In the genomic region with DNA sequence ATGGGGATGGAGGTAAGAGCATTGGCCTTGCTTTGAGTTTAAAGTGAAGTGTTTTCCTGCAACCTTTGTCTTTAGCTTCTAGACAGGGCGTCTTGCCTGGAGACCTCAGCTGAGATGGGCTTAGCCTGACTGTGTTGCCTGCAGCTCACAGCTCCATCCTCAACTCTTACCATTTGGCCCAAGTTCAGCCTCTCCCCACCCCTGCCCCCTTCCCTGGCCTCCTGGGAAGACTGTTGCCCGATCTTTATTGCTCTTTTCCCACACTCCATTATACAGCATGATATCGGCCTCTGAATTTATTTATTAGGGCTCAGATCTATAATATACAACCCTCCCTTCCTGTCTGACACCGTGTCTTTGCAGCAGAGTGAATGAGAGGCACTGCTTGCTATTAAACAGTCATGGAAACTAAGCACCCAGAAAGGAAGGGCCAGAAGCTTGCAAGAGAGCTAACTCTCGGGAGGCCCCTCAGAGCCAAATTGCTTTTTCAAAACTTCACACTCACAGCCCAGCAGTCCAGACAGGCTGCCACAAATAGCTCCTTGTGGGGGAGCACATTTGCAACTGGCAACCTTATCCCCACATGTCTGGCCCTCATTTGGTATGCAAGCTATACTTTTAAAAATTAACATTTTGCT, we compare ENCODE assay signal across 13 mouse cellular contexts. TPM values are rescaled to one million over a fixed set of nuclear protein-coding genes. Genes with fewer than 3 reads are reported as not detected.
A peak's percentile ranks its signal among the peaks of the same experiment; 100 is the strongest.
DNase-seq lines count a peak whose midpoint lies in the region; ATAC-seq and TF ChIP-seq lines count a peak whose summit lies in the region.
"Had no signal": no experiment of that assay in that cellular context is flagged by ENCODE, and none has a peak within 500 bp of the region (broad histone marks: within the 10 kb centered on the region; RNA-seq: fewer than 3 reads in every experiment).

No protein-coding gene starts in this region.

- no peak overlapping the region for H3K4me3 ChIP-seq in forebrain, embryonic 13.5 days
- no peak overlapping the region for H3K4me3 ChIP-seq in forebrain, postnatal 0 days (ENCODE audit: low read depth, low read length)
- no peak overlapping the region for H3K4me3 ChIP-seq in heart, embryonic 14.5 days (ENCODE audit: control insufficient read depth in 1 of 2, insufficient read depth in 1 of 2, low read depth in 1 of 2, low read length in 2 of 2)
- no peak overlapping the region for H3K4me3 ChIP-seq in lung, embryonic 16.5 days (ENCODE audit: low read length)
- H3K4me3 ChIP-seq in limb, embryonic 11.5 days (ENCODE audit: low read depth, low read length) = no peak overlapping the region
- H3K4me3 ChIP-seq in liver, embryonic 11.5 days (ENCODE audit: low read depth, low read length) = no peak overlapping the region
- H3K4me3 ChIP-seq: myocyte had no signal

- H3K4me2 ChIP-seq in forebrain, embryonic 13.5 days = no peak overlapping the region
- H3K4me2 ChIP-seq in forebrain, postnatal 0 days (ENCODE audit: low read depth) = no peak overlapping the region
- H3K4me2 ChIP-seq in heart, embryonic 14.5 days (ENCODE audit: low read length) = no peak overlapping the region
- H3K4me2 ChIP-seq in lung, embryonic 16.5 days (ENCODE audit: low read depth, low read length) = no peak overlapping the region
- no peak overlapping the region for H3K4me2 ChIP-seq in limb, embryonic 11.5 days (ENCODE audit: low read depth, severe bottlenecking)
- no peak overlapping the region for H3K4me2 ChIP-seq in liver, embryonic 11.5 days

- WGBS in forebrain, embryonic 13.5 days = 66% methylated on average over 5 of the region's 5 CpGs
- WGBS in forebrain, postnatal 0 days = 56% methylated on average over 5 of the region's 5 CpGs
- 43% methylated on average over 5 of the region's 5 CpGs for WGBS in heart, embryonic 14.5 days
- WGBS in lung, embryonic 16.5 days = 35% methylated on average over 5 of the region's 5 CpGs
- WGBS in limb, embryonic 11.5 days = 12% methylated on average over 5 of the region's 5 CpGs
- WGBS in liver, embryonic 11.5 days = 51% methylated on average over 5 of the region's 5 CpGs

- intact Hi-C loops in heart, postnatal 14 days (cut with DNase I) = no loop called here

- no peaks in the 10 kb centered on the region for H3K36me3 ChIP-seq in forebrain, embryonic 13.5 days (ENCODE audit: poor library complexity, severe bottlenecking)
- H3K36me3 ChIP-seq in forebrain, postnatal 0 days (ENCODE audit: insufficient read depth) = no peaks in the 10 kb centered on the region
- no peaks in the 10 kb centered on the region for H3K36me3 ChIP-seq in heart, embryonic 14.5 days (ENCODE audit: control insufficient read depth, insufficient read depth, low read length)
- H3K36me3 ChIP-seq in lung, embryonic 16.5 days (ENCODE audit: control insufficient read depth, insufficient read depth, low read length) = no peaks in the 10 kb centered on the region
- no peaks in the 10 kb centered on the region for H3K36me3 ChIP-seq in limb, embryonic 11.5 days (ENCODE audit: control insufficient read depth, insufficient read depth, low read length)
- H3K36me3 ChIP-seq in liver, embryonic 11.5 days (ENCODE audit: control insufficient read depth, insufficient read depth, low read length) = no peaks in the 10 kb centered on the region

- no peak for DNase-seq in forebrain, postnatal 0 days
- DNase-seq in heart, postnatal 14 days = no peak
- DNase-seq in lung, adult 18-20 months = no peak
- DNase-seq in limb, embryonic 11.5 days (ENCODE audit: low spot score) = no peak
- DNase-seq in liver, embryonic 11.5 days (ENCODE audit: low spot score) = no peak
- DNase-seq: adrenal gland, adult 8-10 months; cerebellum, adult 9-10 months had no signal

- ATAC-seq in forebrain, embryonic 13.5 days = peak; percentile 48; the same call in 1 of the 2 replicates
- ATAC-seq in forebrain, postnatal 0 days = no peak
- ATAC-seq in heart, embryonic 14.5 days (ENCODE audit: insufficient number of reproducible peaks, insufficient read depth, low FRiP score, low read depth) = no peak
- peak; percentile 61 for ATAC-seq in lung, embryonic 16.5 days (ENCODE audit: low read depth)
- ATAC-seq in limb, embryonic 11.5 days (ENCODE audit: insufficient number of reproducible peaks, low FRiP score, low TSS enrichment, low read depth) = peak; percentile 69; the same call in 1 of the 2 replicates
- no peak for ATAC-seq in liver, embryonic 11.5 days (replicated peaks; ENCODE audit: low FRiP score)
- ATAC-seq: inflammation-experienced regulatory T-cells, adult 6 months had no signal

- no peak for TF ChIP-seq CTCF in forebrain, postnatal 0 days (IDR thresholded peaks at IDR 0.05; ENCODE audit: low read depth)

- no peak overlapping the region for H3K27ac ChIP-seq in forebrain, embryonic 13.5 days
- no peak overlapping the region for H3K27ac ChIP-seq in forebrain, postnatal 0 days (ENCODE audit: low read depth, low read length)
- peak overlapping the region; percentile 50 to 54; a peak in 2 of 4 replicates for H3K27ac ChIP-seq in heart, embryonic 14.5 days (replicated peaks in 1 of 2; ENCODE audit: control insufficient read depth in 1 of 2, insufficient read depth in 1 of 2, low read depth in 2 of 2, low read length in 2 of 2)
- no peak overlapping the region for H3K27ac ChIP-seq in lung, embryonic 16.5 days (ENCODE audit: low read length)
- H3K27ac ChIP-seq in limb, embryonic 11.5 days (replicated peaks; ENCODE audit: low read depth, low read length) = peak overlapping the region; percentile 62
- no peak overlapping the region for H3K27ac ChIP-seq in liver, embryonic 11.5 days (ENCODE audit: low read depth, low read length)

- H3K9ac ChIP-seq in forebrain, embryonic 13.5 days = no peak overlapping the region
- H3K9ac ChIP-seq in forebrain, postnatal 0 days = no peak overlapping the region
- H3K9ac ChIP-seq in heart, embryonic 14.5 days (ENCODE audit: low read length) = no peak overlapping the region
- no peak overlapping the region for H3K9ac ChIP-seq in lung, embryonic 16.5 days (ENCODE audit: low read length)
- no peak overlapping the region for H3K9ac ChIP-seq in limb, embryonic 11.5 days (ENCODE audit: low read length)
- H3K9ac ChIP-seq in liver, embryonic 11.5 days (ENCODE audit: low read depth, low read length) = no peak overlapping the region

- no peaks in the 10 kb centered on the region for H3K4me1 ChIP-seq in forebrain, embryonic 13.5 days
- no peaks in the 10 kb centered on the region for H3K4me1 ChIP-seq in forebrain, postnatal 0 days (ENCODE audit: insufficient read depth)
- peaks cover 7 to 8% of the 10 kb centered on the region in 2 experiments for H3K4me1 ChIP-seq in heart, embryonic 14.5 days (ENCODE audit: control insufficient read depth in 2 of 2, insufficient read depth in 2 of 2, low read length in 2 of 2)
- 0 out of 2 replicates have a peak, but pooled peaks cover 3% of the 10 kb centered on the region for H3K4me1 ChIP-seq in lung, embryonic 16.5 days (replicated peaks; ENCODE audit: control insufficient read depth, insufficient read depth, low read length)
- peaks cover 18% of the 10 kb centered on the region for H3K4me1 ChIP-seq in limb, embryonic 11.5 days (ENCODE audit: control insufficient read depth, insufficient read depth, low read length)
- H3K4me1 ChIP-seq in liver, embryonic 11.5 days (replicated peaks; ENCODE audit: control insufficient read depth, insufficient read depth, low read length) = no peaks in the 10 kb centered on the region

- no peaks in the 10 kb centered on the region for H3K27me3 ChIP-seq in forebrain, embryonic 13.5 days
- no peaks in the 10 kb centered on the region for H3K27me3 ChIP-seq in forebrain, postnatal 0 days (ENCODE audit: insufficient read depth, low read length)
- no peaks in the 10 kb centered on the region for H3K27me3 ChIP-seq in heart, embryonic 14.5 days (ENCODE audit: control insufficient read depth, insufficient read depth, low read length)
- H3K27me3 ChIP-seq in lung, embryonic 16.5 days (ENCODE audit: control insufficient read depth, insufficient read depth, low read depth, low read length) = no peaks in the 10 kb centered on the region
- no peaks in the 10 kb centered on the region for H3K27me3 ChIP-seq in limb, embryonic 11.5 days (ENCODE audit: control insufficient read depth, insufficient read depth, low read length)
- H3K27me3 ChIP-seq in liver, embryonic 11.5 days (replicated peaks; ENCODE audit: control insufficient read depth, insufficient read depth, low read length) = no peaks in the 10 kb centered on the region

- no peaks in the 10 kb centered on the region for H3K9me3 ChIP-seq in forebrain, embryonic 13.5 days (replicated peaks)
- no peaks in the 10 kb centered on the region for H3K9me3 ChIP-seq in forebrain, postnatal 0 days (ENCODE audit: low read length)
- H3K9me3 ChIP-seq in heart, embryonic 14.5 days (ENCODE audit: control insufficient read depth, low read length) = no peaks in the 10 kb centered on the region
- no peaks in the 10 kb centered on the region for H3K9me3 ChIP-seq in lung, embryonic 16.5 days (ENCODE audit: control insufficient read depth, low read length)
- H3K9me3 ChIP-seq in limb, embryonic 11.5 days (ENCODE audit: control insufficient read depth, low read length) = no peaks in the 10 kb centered on the region
- H3K9me3 ChIP-seq in liver, embryonic 11.5 days (ENCODE audit: control insufficient read depth, low read length) = no peaks in the 10 kb centered on the region

RNA-seq across cellular contexts. Expression of a gene that starts 45.4 kb away (rescaled TPM):
- polyA plus RNA-seq in forebrain, embryonic 13.5 days (2015; fragmentation: Nextera tagmentation; extraction: Ambion mirVana) = 0.16 and 0.21 TPM in 2 replicates
- 0.23 and 0.43 TPM in 2 replicates for total RNA-seq in forebrain, postnatal 0 days (2014; rRNA removed)
- polyA plus RNA-seq in forebrain, postnatal 0 days (2015; fragmentation: Nextera tagmentation; extraction: Ambion mirVana) = 0.23 and 0.34 TPM in 2 replicates
- 0.11 and 0.27 TPM in 2 replicates for polyA plus RNA-seq in heart, embryonic 14.5 days (2014; fragmentation: Nextera tagmentation; extraction: Ambion mirVana)
- under 1 TPM; 0.22 to 0.27 TPM for total RNA-seq in heart, postnatal 14 days (2021)
- 9.2 and 10.1 TPM in 2 replicates for polyA plus RNA-seq in lung, embryonic 16.5 days (2015; fragmentation: Nextera tagmentation; extraction: Ambion mirVana)
- polyA plus RNA-seq in limb, embryonic 11.5 days (2014; fragmentation: Nextera tagmentation; extraction: Ambion mirVana) = 22.9 and 25.0 TPM in 2 replicates
- 0.58 and 0.94 TPM in 2 replicates for polyA plus RNA-seq in liver, embryonic 11.5 days (2014; fragmentation: Nextera tagmentation; extraction: Ambion mirVana)
- total RNA-seq: granulocyte monocyte progenitor cell, adult 5-6 weeks had no signal
- polyA plus RNA-seq: myocyte had no signal

Comparison
In these comparisons a context has a peak if more than half of its experiments do, and no peak if none do; other contexts are left out.
1. ATAC-seq: peak in forebrain, embryonic 13.5 days (single experiment), lung, embryonic 16.5 days (single experiment) and limb, embryonic 11.5 days (single experiment); none in forebrain, postnatal 0 days (single experiment), heart, embryonic 14.5 days (single experiment) and liver, embryonic 11.5 days (single experiment).
2. H3K27ac ChIP-seq: peak in heart, embryonic 14.5 days (2 of 2) and limb, embryonic 11.5 days (single experiment); none in forebrain, embryonic 13.5 days (single experiment), forebrain, postnatal 0 days (single experiment), lung, embryonic 16.5 days (single experiment) and liver, embryonic 11.5 days (single experiment).